Mouse (Mus musculus) hindbrain, embryonic 11.5 days (tissue): ENCODE data around the gene Wasf2. TPM values are rescaled to one million over a fixed set of nuclear protein-coding genes. Genes with fewer than 3 reads are reported as not detected.

Experiments used
- ATAC-seq: fragments of 200-750 bp; cut with Nextera tagmentation; 2 replicates; pipeline ENCODE4 v1.8.0; 2017; ENCODE audit warnings: mild to moderate bottlenecking, moderate TSS enrichment, moderate library complexity; ENCODE audit not compliant: low FRiP score
- DNase-seq: peaks from one replicate; pipeline ENCODE4 v3.0.0-alpha.2; 2015; ENCODE audit warnings: low spot score
- H3K27ac ChIP-seq: fragments of 300-500 bp; sonication (generic); 2 replicates; pipeline ENCODE4 v1.5.1; 2014; ENCODE audit warnings: mild to moderate bottlenecking, low read depth, low read length
- H3K27me3 ChIP-seq: fragments of 300-500 bp; sonication (generic); 2 replicates; pipeline ENCODE4 v1.6.1; 2014; ENCODE audit warnings: mild to moderate bottlenecking, low read length, moderate library complexity, mixed read lengths; ENCODE audit not compliant: control insufficient read depth, insufficient read depth
- H3K36me3 ChIP-seq: fragments of 300-500 bp; sonication (generic); 2 replicates; pipeline ENCODE4 v1.6.1; 2014; ENCODE audit warnings: mild to moderate bottlenecking, low read length, moderate library complexity, mixed read lengths; ENCODE audit not compliant: control insufficient read depth, insufficient read depth
- H3K4me1 ChIP-seq: fragments of 300-500 bp; sonication (generic); replicated peaks from 2 replicates; pipeline ENCODE4 v1.6.1; 2014; ENCODE audit warnings: low read length, mixed read lengths; ENCODE audit not compliant: control insufficient read depth, insufficient read depth
- H3K4me2 ChIP-seq: fragments of 300-500 bp; sonication (generic); replicated peaks from 2 replicates; pipeline ENCODE4 v1.6.1; 2014; ENCODE audit warnings: mild to moderate bottlenecking, low read depth, low read length
- H3K4me3 ChIP-seq: fragments of 300-500 bp; sonication (generic); 2 replicates; pipeline ENCODE4 v1.5.1; 2014; ENCODE audit warnings: low read depth, low read length
- H3K9ac ChIP-seq: fragments of 300-500 bp; sonication (generic); 2 replicates; pipeline ENCODE4 v1.6.1; 2014; ENCODE audit warnings: low read depth, low read length
- H3K9me3 ChIP-seq: fragments of 300-500 bp; sonication (generic); 2 replicates; pipeline ENCODE4 v1.6.1; 2016; ENCODE audit warnings: low read length; ENCODE audit not compliant: control insufficient read depth
- WGBS: fragments of 180-500 bp; shearing (Covaris S2); extraction: QIAGEN DNeasy Blood & Tissue Kit; methylation state at CpG from one replicate; pipeline ENCODE4 v1.1.7; 2014; 5-methylcytosine and 5-hydroxymethylcytosine counted together
- polyA plus RNA-seq: library from polyadenylated mRNA; unstranded; fragments of >200 nt; fragmentation: Nextera tagmentation; extraction: Ambion mirVana; gene quantifications from 2 replicates; pipeline ENCODE4 v1.2.1, GENCODE M21; 2014

The Wasf2 gene
- polyA plus RNA-seq, 1 experiment from 2014 or later = 58.4 TPM

DNA sequence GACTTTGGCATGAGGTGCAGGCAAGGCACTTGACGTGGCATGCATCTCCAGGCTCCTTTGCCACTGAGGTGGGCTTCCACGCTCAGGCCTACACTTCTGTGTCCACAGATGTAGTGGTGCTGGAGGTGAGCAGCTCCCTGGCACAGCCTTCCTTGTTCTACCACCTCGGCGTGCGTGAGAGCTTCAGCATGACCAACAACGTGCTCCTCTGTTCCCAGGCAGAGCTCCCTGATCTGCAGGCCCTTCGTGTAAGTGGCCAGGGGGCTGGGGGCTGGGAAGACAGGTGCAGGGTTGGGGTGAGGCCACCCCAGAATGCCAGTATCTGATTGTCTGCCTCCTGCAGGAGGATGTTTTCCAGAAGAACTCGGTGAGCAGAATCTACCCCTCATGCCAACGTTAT, 112.4 kb downstream of the Wasf2 start:
- 42% methylated on average over 9 of the region's 9 CpGs for WGBS
- Histone ChIP-seq H3K9me3 (no peaks in the 10 kb centered on the region), H3K9ac (no peak overlapping the region), H3K36me3 (no peaks in the 10 kb centered on the region), H3K4me2 (no peak overlapping the region), H3K4me3 (no peak overlapping the region), H3K27me3 (peaks cover 34% of the 10 kb centered on the region), H3K4me1 (no peaks in the 10 kb centered on the region), H3K27ac (no peak overlapping the region)
- no peak for DNase-seq
- ATAC-seq = no peak

DNA sequence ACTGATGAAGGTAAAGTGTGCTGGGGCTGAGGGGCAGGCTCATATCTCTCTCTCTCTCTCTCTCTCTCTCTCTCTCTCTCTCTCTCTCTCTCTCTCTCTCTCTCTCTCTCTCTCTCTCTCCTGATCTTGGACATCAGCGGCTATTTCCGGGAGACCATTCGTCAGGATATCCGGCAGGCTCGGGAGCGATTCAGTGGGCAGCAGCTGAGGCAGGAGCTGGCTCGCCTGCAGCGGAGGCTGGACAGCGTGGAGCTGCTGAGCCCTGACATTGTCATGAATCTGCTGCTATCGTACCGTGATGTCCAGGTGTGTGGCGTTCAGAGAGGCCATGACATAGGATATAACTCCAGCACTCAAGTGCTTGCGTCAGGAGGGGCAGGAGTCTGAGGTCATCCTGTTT, 113.2 kb downstream of the Wasf2 start:
- DNase-seq (no peak), ATAC-seq (no peak)
- Histone ChIP-seq H3K4me1 (no peaks in the 10 kb centered on the region), H3K27ac (no peak overlapping the region), H3K4me2 (no peak overlapping the region), H3K36me3 (no peaks in the 10 kb centered on the region), H3K4me3 (no peak overlapping the region), H3K27me3 (peaks cover 37% of the 10 kb centered on the region), H3K9ac (no peak overlapping the region), H3K9me3 (no peaks in the 10 kb centered on the region)
- WGBS = 48% methylated on average over 13 of the region's 13 CpGs

DNA sequence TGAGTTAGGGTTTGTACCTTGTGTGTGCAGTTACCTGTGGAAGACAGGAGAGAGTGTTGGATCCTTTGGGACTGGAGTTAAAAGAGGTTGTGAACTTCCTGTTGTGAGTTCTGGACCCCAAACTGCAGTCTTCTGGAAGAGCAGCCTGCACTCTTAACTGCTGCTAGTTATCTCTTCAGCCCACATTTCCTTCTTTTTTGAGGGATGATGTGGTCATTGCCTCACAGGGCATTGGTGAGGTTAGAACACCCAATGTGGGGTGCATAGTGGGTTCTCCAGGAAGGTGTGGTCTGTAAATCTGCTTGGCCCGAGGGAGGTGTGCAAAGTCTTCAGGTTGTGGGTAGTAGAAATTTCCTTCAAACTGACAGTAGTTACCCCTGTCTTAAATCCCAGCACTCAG, 114.0 kb downstream of the Wasf2 start:
- Histone ChIP-seq H3K4me3 (no peak overlapping the region), H3K9me3 (no peaks in the 10 kb centered on the region), H3K27me3 (peaks cover 38% of the 10 kb centered on the region), H3K4me2 (no peak overlapping the region), H3K9ac (no peak overlapping the region), H3K27ac (no peak overlapping the region), H3K4me1 (no peaks in the 10 kb centered on the region), H3K36me3 (no peaks in the 10 kb centered on the region)
- no peak for DNase-seq
- no peak for ATAC-seq
- WGBS = 81% methylated on average over 1 of the region's 1 CpGs

DNA sequence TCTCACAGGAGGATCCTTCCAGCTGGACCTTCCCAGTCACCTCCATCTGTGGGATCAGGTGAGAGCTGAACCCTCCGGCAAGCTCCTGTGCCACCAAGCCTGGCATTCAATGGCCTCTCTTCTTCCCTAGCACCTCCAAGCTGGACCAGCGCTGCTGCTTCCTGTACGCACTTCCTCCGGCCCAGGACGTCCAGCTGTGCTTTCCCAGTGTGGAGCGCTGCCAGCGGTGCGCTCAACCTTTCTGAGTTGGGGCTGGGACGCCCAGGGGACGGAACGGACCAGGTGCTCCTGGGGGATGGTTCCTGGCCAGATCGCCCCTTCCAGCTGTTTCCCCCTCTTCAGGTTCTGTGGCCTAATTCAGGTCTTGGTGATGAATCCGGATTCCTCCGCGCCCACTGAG, 116.8 kb downstream of the Wasf2 start:
- H3K27ac ChIP-seq = no peak overlapping the region
- no peak overlapping the region for H3K9ac ChIP-seq
- ATAC-seq = no peak
- H3K4me1 ChIP-seq = peaks cover 7% of the 10 kb centered on the region; the same call in 1 of the 2 replicates
- H3K4me2 ChIP-seq = no peak overlapping the region
- no peaks in the 10 kb centered on the region for H3K9me3 ChIP-seq
- H3K36me3 ChIP-seq = no peaks in the 10 kb centered on the region
- peaks cover 53% of the 10 kb centered on the region for H3K27me3 ChIP-seq
- no peak overlapping the region for H3K4me3 ChIP-seq
- no peak for DNase-seq
- 35% methylated on average over 15 of the region's 15 CpGs for WGBS

DNA sequence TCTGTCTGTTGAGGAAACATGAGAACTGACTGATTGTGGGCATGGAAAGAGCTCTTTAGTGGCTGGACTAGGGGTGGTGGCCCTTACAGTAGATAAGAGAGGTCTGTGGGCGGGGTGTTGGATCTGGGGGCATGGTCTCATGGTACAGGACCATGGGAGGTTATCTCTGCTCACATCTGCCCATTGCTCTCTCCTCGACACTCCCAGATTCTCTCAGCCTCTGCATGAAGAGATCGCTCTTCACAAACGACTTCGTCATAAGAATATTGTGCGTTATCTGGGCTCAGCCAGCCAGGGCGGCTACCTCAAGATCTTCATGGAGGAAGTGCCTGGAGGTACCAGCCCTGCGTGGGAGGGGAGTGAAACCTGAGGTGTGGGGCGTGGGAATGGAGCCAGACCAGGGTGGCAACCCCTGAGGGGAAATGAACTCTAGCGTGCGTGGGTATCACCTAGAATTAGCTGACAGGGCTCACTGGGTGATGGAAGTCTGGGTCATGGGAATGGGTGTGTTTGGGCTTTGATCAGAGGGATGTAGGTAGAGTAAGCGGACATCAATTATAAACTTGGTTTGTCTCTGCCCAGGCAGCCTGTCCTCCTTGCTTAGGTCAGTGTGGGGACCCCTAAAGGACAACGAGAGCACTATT, 117.6 kb downstream of the Wasf2 start:
- ATAC-seq (no peak), DNase-seq (no peak)
- peaks cover 7% of the 10 kb centered on the region; the same call in 1 of the 2 replicates for H3K4me1 ChIP-seq
- H3K9me3 ChIP-seq = no peaks in the 10 kb centered on the region
- H3K27ac ChIP-seq = no peak overlapping the region
- no peaks in the 10 kb centered on the region for H3K36me3 ChIP-seq
- no peak overlapping the region for H3K4me2 ChIP-seq
- H3K9ac ChIP-seq = no peak overlapping the region
- H3K4me3 ChIP-seq = no peak overlapping the region
- 80% methylated on average over 13 of the region's 13 CpGs for WGBS
- H3K27me3 ChIP-seq = peaks cover 50% of the 10 kb centered on the region

Other genes starting within 250 kb of the Wasf2 start
- 105 and 106 TPM in 2 replicates for gene Stx12, start 246.0 kb upstream of the Wasf2 start, polyA plus RNA-seq
- 29.7 and 31.9 TPM in 2 replicates for gene Fam76a, start 207.9 kb upstream of the Wasf2 start, polyA plus RNA-seq
- gene Fgr, start 156.4 kb upstream of the Wasf2 start, polyA plus RNA-seq = 0.08 and 0.34 TPM in 2 replicates
- 6.8 and 9.0 TPM in 2 replicates for gene Ahdc1, start 119.2 kb upstream of the Wasf2 start, polyA plus RNA-seq
- 0.91 and 0.93 TPM in 2 replicates for gene Cd164l2, start 81.6 kb downstream of the Wasf2 start, polyA plus RNA-seq
- gene Gpr3, start 82.0 kb downstream of the Wasf2 start, polyA plus RNA-seq = 0.19 and 0.50 TPM in 2 replicates
- gene Map3k6, start 110.3 kb downstream of the Wasf2 start, polyA plus RNA-seq = 2.7 and 3.0 TPM in 2 replicates
- gene Sytl1, start 132.6 kb downstream of the Wasf2 start, polyA plus RNA-seq = 0.59 and 1.2 TPM in 2 replicates
- 80.7 and 82.8 TPM in 2 replicates for gene Tmem222, start 147.3 kb downstream of the Wasf2 start, polyA plus RNA-seq
- 21.6 and 23.4 TPM in 2 replicates for gene Wdtc1, start 223.0 kb downstream of the Wasf2 start, polyA plus RNA-seq
- 5.7 and 5.8 TPM in 2 replicates for gene Slc9a1, start 239.2 kb downstream of the Wasf2 start, polyA plus RNA-seq